Mouse (Mus musculus) liver, embryonic 13.5 days (tissue): ENCODE results near the gene Ssh2. TPM values are rescaled to one million over a fixed set of nuclear protein-coding genes. Genes with fewer than 3 reads are reported as not detected.

ENCODE experiments used
- ATAC-seq: fragments of 200-750 bp; cut with Nextera tagmentation; 2 replicates; pipeline ENCODE4 v1.8.0; 2017; ENCODE audit warnings: low read depth, mild to moderate bottlenecking, moderate number of reproducible peaks, moderate library complexity
- DNase-seq: peaks from one replicate; pipeline ENCODE4 v3.0.0; 2022
- H3K27ac ChIP-seq: fragments of 300-500 bp; sonication (generic); 2 replicates; pipeline ENCODE4 v1.5.1; 2015; ENCODE audit warnings: moderate library complexity, mild to moderate bottlenecking, inconsistent platforms
- H3K27me3 ChIP-seq: fragments of 300-500 bp; sonication (generic); 2 replicates; pipeline ENCODE4 v1.6.1; 2015; ENCODE audit warnings: mild to moderate bottlenecking, inconsistent platforms
- H3K36me3 ChIP-seq: fragments of 300-500 bp; sonication (generic); 2 replicates; pipeline ENCODE4 v1.6.1; 2015; ENCODE audit warnings: mild to moderate bottlenecking, inconsistent platforms
- H3K4me1 ChIP-seq: fragments of 300-500 bp; sonication (generic); replicated peaks from 2 replicates; pipeline ENCODE4 v1.6.1; 2015; ENCODE audit warnings: inconsistent platforms
- H3K4me2 ChIP-seq: fragments of 300-500 bp; sonication (generic); 2 replicates; pipeline ENCODE4 v1.6.1; 2015; ENCODE audit warnings: inconsistent platforms, mild to moderate bottlenecking, moderate library complexity
- H3K4me3 ChIP-seq: fragments of 300-500 bp; sonication (generic); replicated peaks from 2 replicates; pipeline ENCODE4 v1.5.1; 2015; ENCODE audit warnings: mild to moderate bottlenecking, inconsistent platforms
- H3K9ac ChIP-seq: fragments of 300-500 bp; sonication (generic); 2 replicates; pipeline ENCODE4 v1.6.1; 2015; ENCODE audit warnings: mild to moderate bottlenecking, inconsistent platforms
- H3K9me3 ChIP-seq: fragments of 300-500 bp; sonication (generic); replicated peaks from 2 replicates; pipeline ENCODE4 v1.6.1; 2016; ENCODE audit warnings: inconsistent platforms
- WGBS: fragments of 180-500 bp; shearing (Covaris S2); methylation state at CpG from one replicate; pipeline ENCODE4 v1.1.7; 2015; ENCODE audit not compliant: insufficient replicate concordance; 5-methylcytosine and 5-hydroxymethylcytosine counted together
- polyA plus RNA-seq: library from polyadenylated mRNA; unstranded; fragments of >200 nt; fragmentation: Nextera tagmentation; extraction: Ambion mirVana; gene quantifications from 2 replicates; pipeline ENCODE4 v1.2.1, GENCODE M21; 2015

Ssh2 gene
- polyA plus RNA-seq, 1 experiment from 2014 or later = 3.5 TPM

- Histone ChIP-seq H3K9ac (peak overlapping the region; percentile 88), H3K4me3 (peak overlapping the region; percentile 87), H3K27ac (peak overlapping the region; percentile 79), H3K27me3 (peaks cover 18% of the 10 kb centered on the region), H3K36me3 (peaks cover 2% of the 10 kb centered on the region; the same call in 1 of the 2 replicates), H3K4me2 (peak overlapping the region; percentile 98), H3K4me1 (peaks cover 86% of the 10 kb centered on the region), H3K9me3 (no peaks in the 10 kb centered on the region)
- WGBS = 16% methylated on average over 4 of the region's 4 CpGs
- DNase-seq (no peak), ATAC-seq (no peak)
Observed at GRCm38 (mm10) chr11:77494344-77494676, 278.2 kb downstream of the Ssh2 start.

- 71% methylated on average over 6 of the region's 6 CpGs for WGBS
- Histone ChIP-seq H3K9ac (peak overlapping the region; percentile 88; the same call in 1 of the 2 replicates), H3K36me3 (peaks cover 6% of the 10 kb centered on the region), H3K4me3 (peak overlapping the region; percentile 87; the same call in 1 of the 2 replicates), H3K27me3 (peaks cover 13% of the 10 kb centered on the region), H3K27ac (no peak overlapping the region), H3K4me1 (peaks cover 85% of the 10 kb centered on the region), H3K9me3 (no peaks in the 10 kb centered on the region), H3K4me2 (peak overlapping the region; percentile 98)
- ATAC-seq = no peak
- DNase-seq = no peak
Observed at GRCm38 (mm10) chr11:77494782-77495181, 278.7 kb downstream of the Ssh2 start.

- Histone ChIP-seq H3K4me1 (peaks cover 77% of the 10 kb centered on the region), H3K4me3 (no peak overlapping the region), H3K9me3 (no peaks in the 10 kb centered on the region), H3K27ac (no peak overlapping the region), H3K36me3 (peaks cover 14% of the 10 kb centered on the region), H3K27me3 (peaks cover 6% of the 10 kb centered on the region), H3K4me2 (no peak overlapping the region), H3K9ac (peak overlapping the region; percentile 1; the same call in 1 of the 2 replicates)
- no peak for ATAC-seq
- no peak for DNase-seq
Observed at GRCm38 (mm10) chr11:77495507-77495906, 279.4 kb downstream of the Ssh2 start.

- WGBS = 39% methylated on average over 6 of the region's 6 CpGs
- peaks cover 59% of the 10 kb centered on the region for H3K4me1 ChIP-seq
Observed at GRCm38 (mm10) chr11:77497341-77497756, 281.3 kb downstream of the Ssh2 start.

GRCm38 (mm10) chr11:77497851-77498250 lies 281.8 kb downstream of the Ssh2 start:
- DNase-seq (no peak), ATAC-seq (no peak)
- Histone ChIP-seq H3K27ac (peak overlapping the region; percentile 31), H3K36me3 (peaks cover 20% of the 10 kb centered on the region), H3K9me3 (no peaks in the 10 kb centered on the region), H3K9ac (no peak overlapping the region), H3K27me3 (no peaks in the 10 kb centered on the region), H3K4me2 (no peak overlapping the region), H3K4me1 (peaks cover 56% of the 10 kb centered on the region), H3K4me3 (no peak overlapping the region)
- WGBS = 55% methylated on average over 4 of the region's 4 CpGs

More at GRCm38 (mm10) chr11:77497341-77497756, 281.3 kb downstream of the Ssh2 start:
- no peaks in the 10 kb centered on the region for H3K9me3 ChIP-seq
- peak; percentile 54 for DNase-seq
- H3K27me3 ChIP-seq = no peaks in the 10 kb centered on the region
- no peak overlapping the region for H3K4me2 ChIP-seq
- H3K4me3 ChIP-seq = no peak overlapping the region
- H3K27ac ChIP-seq = peak overlapping the region; percentile 31
- ATAC-seq = no peak
- peak overlapping the region; percentile 29; the same call in 1 of the 2 replicates for H3K9ac ChIP-seq
- peaks cover 15% of the 10 kb centered on the region for H3K36me3 ChIP-seq

GRCm38 (mm10) chr11:77498261-77499139 lies 282.4 kb downstream of the Ssh2 start:
- no peak for ATAC-seq
- no peak overlapping the region for H3K9ac ChIP-seq
- DNase-seq = no peak
- peaks cover 27% of the 10 kb centered on the region for H3K36me3 ChIP-seq
- 83% methylated on average over 12 of the region's 12 CpGs for WGBS
- H3K4me3 ChIP-seq = no peak overlapping the region
- no peak overlapping the region for H3K4me2 ChIP-seq
- H3K27ac ChIP-seq = peak overlapping the region; percentile 31
- no peaks in the 10 kb centered on the region for H3K9me3 ChIP-seq
- H3K4me1 ChIP-seq = peaks cover 56% of the 10 kb centered on the region
- H3K27me3 ChIP-seq = no peaks in the 10 kb centered on the region

- H3K27ac ChIP-seq = no peak overlapping the region
- peaks cover 35% of the 10 kb centered on the region for H3K36me3 ChIP-seq
- H3K27me3 ChIP-seq = no peaks in the 10 kb centered on the region
- H3K9ac ChIP-seq = no peak overlapping the region
- no peak overlapping the region for H3K4me3 ChIP-seq
- no peak overlapping the region for H3K4me2 ChIP-seq
- H3K9me3 ChIP-seq = no peaks in the 10 kb centered on the region
- no peak for ATAC-seq
- WGBS = 86% methylated on average over 7 of the region's 7 CpGs
- DNase-seq = no peak
- peaks cover 48% of the 10 kb centered on the region for H3K4me1 ChIP-seq
Observed at GRCm38 (mm10) chr11:77499354-77499753, 283.3 kb downstream of the Ssh2 start.

- Histone ChIP-seq H3K4me3 (no peak overlapping the region), H3K27me3 (no peaks in the 10 kb centered on the region), H3K4me2 (no peak overlapping the region), H3K9ac (no peak overlapping the region), H3K4me1 (peaks cover 35% of the 10 kb centered on the region), H3K36me3 (peaks cover 48% of the 10 kb centered on the region), H3K27ac (no peak overlapping the region), H3K9me3 (no peaks in the 10 kb centered on the region)
- 79% methylated on average over 17 of the region's 17 CpGs for WGBS
- DNase-seq = no peak
- no peak for ATAC-seq
Observed at GRCm38 (mm10) chr11:77500361-77501325, 284.6 kb downstream of the Ssh2 start.

GRCm38 (mm10) chr11:77501392-77501791 lies 285.3 kb downstream of the Ssh2 start:
- DNase-seq (peak; percentile 55), ATAC-seq (no peak; the same call in 1 of the 2 replicates)
- H3K27me3 ChIP-seq = no peaks in the 10 kb centered on the region
- no peak overlapping the region for H3K9ac ChIP-seq
- no peak overlapping the region for H3K4me2 ChIP-seq
- no peak overlapping the region for H3K4me3 ChIP-seq
- H3K4me1 ChIP-seq = peaks cover 27% of the 10 kb centered on the region
- H3K36me3 ChIP-seq = peaks cover 56% of the 10 kb centered on the region
- WGBS = 23% methylated on average over 5 of the region's 5 CpGs
- H3K27ac ChIP-seq = no peak overlapping the region
- no peaks in the 10 kb centered on the region for H3K9me3 ChIP-seq

GRCm38 (mm10) chr11:77501971-77502370 lies 285.9 kb downstream of the Ssh2 start:
- H3K27me3 ChIP-seq = no peaks in the 10 kb centered on the region
- 88% methylated on average over 4 of the region's 4 CpGs for WGBS
- H3K9ac ChIP-seq = no peak overlapping the region
- no peak overlapping the region for H3K4me3 ChIP-seq
- no peak for DNase-seq
- H3K9me3 ChIP-seq = no peaks in the 10 kb centered on the region
- peaks cover 62% of the 10 kb centered on the region for H3K36me3 ChIP-seq
- H3K4me1 ChIP-seq = peaks cover 24% of the 10 kb centered on the region
- no peak overlapping the region for H3K4me2 ChIP-seq
- no peak overlapping the region for H3K27ac ChIP-seq
- no peak for ATAC-seq

GRCm38 (mm10) chr11:77502481-77502880 lies 286.4 kb downstream of the Ssh2 start:
- ATAC-seq (no peak), DNase-seq (no peak)
- Histone ChIP-seq H3K4me3 (no peak overlapping the region), H3K27me3 (no peaks in the 10 kb centered on the region), H3K9ac (no peak overlapping the region), H3K36me3 (peaks cover 64% of the 10 kb centered on the region), H3K27ac (no peak overlapping the region), H3K4me1 (peaks cover 19% of the 10 kb centered on the region), H3K4me2 (no peak overlapping the region), H3K9me3 (no peaks in the 10 kb centered on the region)
- 74% methylated on average over 6 of the region's 6 CpGs for WGBS
